Mouse (Mus musculus) layer of hippocampus, adult 9-11 months (tissue): ENCODE data around the gene Syt8.

Experiments
- DNase-seq: peaks from one replicate; pipeline ENCODE4 v3.0.0; 2022

The Syt8 gene

DNA sequence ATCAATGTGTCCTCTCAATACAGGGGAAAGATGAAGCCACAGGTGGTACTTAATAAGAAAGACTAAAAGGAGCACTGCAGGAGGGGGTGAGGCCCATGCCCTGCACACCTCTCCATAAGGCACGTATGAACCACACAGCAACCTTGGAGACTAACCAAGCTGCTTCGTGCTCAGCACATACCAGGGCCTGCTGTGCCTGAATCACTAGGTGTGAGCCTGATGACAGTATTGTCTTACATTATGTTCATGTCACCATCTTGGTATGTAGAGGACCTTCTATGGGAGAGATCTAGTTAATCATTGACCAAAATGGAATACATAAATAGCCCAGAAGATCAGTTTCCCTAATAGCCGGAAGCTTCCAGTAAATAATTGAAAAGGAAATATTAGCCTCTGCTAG, 25.0 kb upstream of the Syt8 start:
- no peak for DNase-seq

DNA sequence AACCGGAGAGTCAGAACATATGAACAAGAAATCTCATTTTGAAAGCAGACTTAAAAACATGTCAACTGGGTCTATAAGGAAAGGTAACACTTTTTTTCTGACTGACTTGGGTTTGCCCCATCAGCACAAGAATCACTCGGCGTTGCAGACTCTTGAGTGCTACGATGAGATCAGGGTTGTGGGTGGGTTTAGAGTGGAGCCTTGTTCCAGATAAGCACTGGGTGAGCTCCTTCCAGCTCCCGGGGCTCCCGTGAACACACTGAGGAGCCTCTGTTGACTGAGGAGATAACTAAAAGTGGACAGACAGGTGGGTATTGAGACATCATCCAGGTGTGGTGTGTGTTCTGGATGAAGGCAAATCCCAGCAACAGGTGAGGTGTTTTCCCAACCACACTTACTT, 21.4 kb upstream of the Syt8 start:
- no peak for DNase-seq

DNA sequence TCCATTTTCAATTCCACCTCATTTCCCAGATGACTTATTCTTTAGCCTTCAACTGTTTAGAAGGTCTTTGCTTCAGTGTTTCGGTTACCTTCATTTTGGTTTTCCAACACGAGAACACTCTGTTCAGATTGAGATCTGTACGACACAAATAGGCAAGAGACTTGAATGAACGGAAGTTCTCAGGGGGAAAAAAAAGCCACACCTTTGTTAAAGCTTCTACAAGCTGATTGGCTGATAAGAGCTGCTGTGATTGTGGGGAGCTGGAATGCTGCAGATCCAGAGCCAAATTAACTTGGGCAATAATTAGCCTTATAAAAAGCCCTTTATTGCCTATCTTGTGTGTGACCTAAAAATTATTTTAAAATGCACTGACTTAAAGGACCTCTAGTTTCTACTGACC, 19.3 kb upstream of the Syt8 start:
- DNase-seq, result no peak

DNA sequence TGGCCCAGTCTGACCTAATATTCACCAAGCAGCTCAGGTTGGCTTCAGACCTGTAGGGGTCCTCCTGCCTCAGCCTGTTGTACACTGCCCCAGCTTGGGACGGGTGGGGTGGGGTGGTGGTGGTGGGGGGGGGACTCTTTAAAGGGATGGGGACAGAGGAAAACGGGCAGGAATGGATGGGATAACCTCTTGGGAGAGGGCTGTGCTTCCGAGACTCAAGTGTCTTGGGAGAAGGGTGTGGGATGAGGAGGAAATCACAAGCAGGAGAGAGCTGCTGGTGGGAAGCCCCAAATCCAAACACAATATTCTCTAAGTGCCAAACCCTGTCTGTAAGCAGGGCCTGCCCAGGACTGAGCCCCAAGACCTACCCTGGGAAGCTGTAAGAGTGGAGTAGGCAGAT, 18.4 kb upstream of the Syt8 start:
- DNase-seq, result no peak

DNA sequence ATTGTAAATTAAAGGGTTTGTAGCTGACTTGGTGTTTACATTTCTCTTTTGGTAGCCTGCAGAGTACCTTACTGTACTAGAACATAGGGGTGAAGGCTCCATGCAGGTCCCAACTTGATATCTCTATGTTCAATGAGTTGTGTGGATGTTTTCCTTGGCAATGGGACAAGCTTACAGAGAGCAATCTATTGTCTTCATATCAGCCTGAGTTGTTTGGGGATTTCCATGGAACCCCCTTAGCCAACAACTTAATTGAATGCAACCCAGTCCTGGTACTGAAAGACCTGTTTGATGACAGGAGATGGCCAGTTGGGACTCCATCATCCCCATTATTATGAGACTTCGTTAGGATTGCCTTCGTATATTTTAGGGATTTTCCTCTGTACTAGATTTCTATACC, 16.6 kb upstream of the Syt8 start:
- no peak for DNase-seq

DNA sequence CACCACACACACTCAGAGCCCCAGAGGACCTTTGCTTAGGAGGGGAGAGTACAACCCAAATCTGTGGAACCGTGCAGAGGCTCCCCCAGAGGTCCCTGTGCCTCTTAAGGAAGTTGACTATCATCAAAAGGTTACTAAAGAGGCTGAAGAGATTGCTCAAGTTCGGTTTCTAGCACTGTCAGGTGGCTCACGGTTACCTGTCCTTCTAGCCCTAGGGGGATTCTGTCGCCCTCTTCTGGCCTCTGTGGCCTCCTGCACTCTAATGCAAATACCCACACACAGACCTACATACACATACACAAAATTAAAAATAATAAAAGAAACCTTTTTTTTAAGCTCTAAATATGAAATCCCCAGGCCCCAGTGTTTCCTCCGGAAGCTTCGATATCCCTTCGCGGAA, 16.0 kb upstream of the Syt8 start:
- DNase-seq, result no peak

DNA sequence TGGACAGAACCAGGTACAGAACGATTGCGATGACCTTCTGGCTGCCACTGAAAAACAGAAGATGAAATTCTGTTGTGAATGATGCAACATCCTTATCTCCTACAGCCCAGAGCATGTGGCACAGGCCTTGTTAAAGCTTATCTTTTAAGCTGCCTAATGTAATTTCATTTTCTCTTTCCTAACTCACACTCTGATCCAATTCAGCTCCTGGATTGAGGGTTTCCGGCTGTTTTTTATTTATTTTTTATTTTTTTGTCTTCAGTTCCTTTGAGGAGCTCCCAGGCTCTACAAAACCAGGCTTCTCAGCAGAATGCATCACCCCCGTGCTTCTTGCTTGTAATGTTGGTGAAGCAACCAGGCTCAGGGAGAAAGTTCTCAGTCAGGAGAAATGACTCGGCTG, 14.8 kb upstream of the Syt8 start:
- no peak for DNase-seq

DNA sequence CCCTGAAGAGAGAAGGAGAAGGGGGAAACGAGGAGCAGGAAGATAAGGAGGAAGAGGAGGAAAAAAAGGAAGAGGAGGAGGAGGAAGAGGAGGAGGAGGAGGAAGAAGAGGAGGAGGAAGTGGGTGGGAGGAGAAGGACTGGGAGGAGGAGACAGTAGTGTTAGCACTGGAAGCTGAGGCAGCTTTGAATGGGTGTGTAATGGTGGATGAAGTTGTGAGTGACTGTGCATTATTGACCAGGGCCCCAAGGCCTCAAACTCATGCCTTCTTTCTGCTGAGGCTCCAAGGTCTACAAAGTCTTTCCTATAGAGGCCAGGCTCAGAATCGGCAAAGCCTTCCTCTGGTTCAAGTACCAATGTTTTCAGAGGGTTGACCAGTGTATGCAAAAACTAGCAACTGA, 12.8 kb upstream of the Syt8 start:
- DNase-seq, result no peak

DNA sequence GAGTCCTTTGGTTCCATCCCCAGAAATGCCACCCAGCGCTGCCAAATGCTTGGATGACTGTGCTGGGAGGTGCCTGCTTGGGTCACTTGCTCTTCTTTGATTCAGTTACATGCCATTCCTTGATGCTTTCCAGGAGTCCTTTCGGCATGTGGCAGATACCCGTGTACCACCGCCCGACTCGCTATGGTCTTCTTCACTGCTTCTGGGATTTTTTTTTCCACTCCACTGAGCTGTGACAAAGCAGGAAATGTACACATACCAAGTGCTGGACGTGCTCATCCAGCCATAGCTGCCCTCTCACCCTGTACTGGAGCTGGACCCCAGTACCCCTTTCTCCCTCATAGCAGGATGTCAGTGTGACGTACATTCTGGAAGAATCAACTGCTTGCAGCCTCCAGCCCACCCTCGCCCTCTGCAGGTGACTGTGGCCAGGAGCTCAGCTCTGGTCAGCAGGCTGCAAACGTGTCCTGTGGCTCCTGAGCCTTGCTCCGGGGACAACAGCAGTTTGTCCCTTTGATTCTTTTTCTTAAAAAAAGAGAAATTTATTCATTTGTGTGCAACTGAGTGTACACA, 8.9 kb upstream of the Syt8 start:
- no peak for DNase-seq

DNA sequence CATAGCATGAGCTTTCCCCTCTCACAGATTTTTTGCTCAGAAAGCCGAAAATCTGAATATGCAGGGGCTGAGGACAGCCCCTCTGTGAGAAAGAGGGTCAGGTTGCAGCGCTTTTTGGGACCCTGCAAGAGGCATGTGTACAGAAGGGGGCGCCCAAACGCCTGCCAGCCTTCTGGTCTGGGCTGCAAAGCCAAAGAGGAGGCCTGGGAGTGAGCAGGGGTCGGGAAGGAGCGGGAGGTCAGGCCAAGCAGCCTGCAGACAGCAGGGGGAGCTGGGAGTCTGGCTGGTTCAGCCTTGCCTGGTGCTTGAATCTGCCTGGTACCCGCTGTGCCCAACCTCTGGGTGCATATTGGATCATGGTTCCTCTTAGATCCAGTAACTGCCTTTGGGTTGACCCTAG, 6.4 kb upstream of the Syt8 start:
- no peak for DNase-seq

DNA sequence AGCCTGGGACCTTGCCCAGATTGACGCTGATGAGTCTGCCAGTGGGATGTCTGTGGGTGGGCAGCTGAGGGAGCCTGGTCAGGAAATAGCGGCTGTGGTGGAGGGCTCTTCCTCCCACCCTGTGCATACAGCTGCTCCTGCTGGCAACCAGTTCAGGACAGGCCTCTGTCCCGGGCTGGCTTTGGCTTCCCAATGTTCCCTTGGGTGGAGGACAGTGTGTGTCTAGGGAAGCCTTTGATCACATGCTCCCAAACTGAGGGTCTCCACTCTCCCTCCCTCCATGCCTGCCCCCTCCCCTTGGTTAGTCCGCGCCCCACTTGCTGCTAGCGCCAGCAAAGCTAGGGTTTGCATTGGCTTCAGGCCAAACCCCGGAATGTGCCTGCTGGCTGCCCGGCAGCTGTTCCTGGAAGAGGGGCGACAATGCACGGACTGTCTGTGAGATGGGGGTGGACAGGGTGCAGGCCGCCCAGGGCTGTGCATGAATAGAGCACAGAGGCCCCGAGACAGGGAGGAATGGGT, 4.4 kb upstream of the Syt8 start:
- no peak for DNase-seq

DNA sequence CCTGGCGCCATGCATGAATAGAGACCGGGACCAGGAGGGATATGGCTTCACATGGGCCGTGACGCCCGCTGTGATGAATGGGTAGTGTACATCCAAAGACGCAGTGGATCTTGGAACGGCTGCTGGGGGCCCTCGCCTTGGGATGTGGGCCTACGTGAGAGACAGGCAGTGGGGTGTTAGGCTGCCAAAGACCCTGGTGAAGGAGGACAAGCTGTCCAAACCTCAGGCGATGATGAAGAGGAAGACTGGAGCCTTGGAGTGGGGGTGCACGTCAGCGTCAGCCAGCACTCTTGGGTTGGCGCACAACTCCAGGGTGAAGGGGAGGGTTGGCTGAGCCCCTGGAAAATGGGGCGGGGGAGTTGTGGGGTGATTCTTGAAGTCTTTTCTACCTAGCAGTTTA, 3.5 kb upstream of the Syt8 start:
- no peak for DNase-seq

DNA sequence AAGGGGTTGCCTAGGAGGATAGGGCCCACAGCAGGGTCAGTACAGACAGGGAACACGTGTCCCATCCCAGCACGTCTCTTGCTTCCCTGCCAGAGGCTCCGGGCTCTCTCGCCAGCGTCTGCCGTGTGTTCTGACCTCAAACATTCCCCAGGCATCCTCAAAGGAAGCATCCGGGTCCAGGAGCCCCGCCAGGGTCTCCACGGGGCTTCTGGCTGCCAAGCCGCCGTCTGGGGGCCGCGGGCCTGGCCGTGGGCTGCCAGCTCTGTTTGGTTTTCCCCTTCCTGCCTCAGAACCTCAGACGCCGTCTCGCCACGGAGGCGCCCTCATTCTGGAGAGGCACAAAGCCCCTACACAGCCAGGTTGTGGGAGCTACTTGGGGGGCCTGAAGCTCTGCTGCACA, 1.0 kb upstream of the Syt8 start:
- DNase-seq, result no peak

DNA sequence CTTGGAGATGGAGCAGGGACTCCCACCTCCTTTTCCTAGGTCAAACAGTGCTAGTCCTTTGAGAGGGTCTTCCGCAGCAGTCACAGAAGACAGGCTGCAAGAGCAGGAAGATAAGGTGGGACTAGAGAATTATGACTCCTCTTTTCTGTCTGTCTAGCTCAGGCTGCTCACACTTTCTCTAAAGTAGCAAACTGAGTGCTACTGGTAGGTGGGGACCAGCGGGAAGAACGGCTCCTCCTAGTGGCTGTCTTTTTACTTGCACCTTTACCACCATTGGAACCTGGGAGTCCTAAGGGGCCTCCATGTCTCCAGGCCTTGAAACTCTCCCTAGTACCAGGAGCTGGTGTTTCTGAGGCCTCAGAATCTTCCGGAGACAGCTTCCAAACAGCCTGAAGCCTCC, 874 bp downstream of the Syt8 start:
- DNase-seq, result peak; percentile 62

DNA sequence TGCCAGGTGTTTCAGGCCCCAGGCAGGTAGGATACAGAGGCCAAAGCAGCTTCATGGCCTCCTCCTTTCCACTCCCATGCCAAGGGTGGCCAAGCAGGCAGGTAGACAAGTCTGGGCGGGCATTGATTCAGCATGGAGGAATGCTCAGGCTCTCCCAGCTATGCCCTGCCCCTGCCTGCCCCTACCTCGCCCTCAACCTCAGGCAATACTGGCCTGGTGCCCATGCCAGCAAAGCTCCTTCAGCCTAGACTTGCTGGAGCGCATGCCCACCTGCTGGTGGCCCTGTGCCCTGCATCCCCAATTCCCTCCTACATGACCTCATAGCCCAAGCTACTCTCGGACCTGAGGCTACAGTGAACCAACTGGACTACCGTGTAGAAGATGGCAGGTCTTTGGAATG, 2.7 kb downstream of the Syt8 start:
- DNase-seq, result no peak

DNA sequence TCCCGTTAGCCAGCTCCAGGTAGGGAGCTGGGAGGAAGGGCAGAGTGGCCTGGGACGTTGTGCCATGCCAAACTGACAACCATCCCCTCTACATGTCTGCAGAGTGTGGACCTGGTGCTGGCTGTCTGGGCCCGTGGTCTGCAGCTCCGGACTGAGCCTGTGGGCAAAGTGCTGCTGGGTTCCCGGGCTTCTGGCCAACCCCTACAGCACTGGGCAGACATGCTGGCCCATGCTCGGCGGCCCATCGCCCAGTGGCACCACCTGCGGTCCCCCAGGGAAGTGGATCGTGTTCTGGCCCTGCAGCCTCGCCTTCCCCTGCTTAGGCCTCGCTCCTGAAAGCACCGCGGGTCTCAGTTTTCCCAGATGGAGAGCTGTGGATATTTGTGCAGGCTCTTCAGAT, 5.3 kb downstream of the Syt8 start:
- no peak for DNase-seq

DNA sequence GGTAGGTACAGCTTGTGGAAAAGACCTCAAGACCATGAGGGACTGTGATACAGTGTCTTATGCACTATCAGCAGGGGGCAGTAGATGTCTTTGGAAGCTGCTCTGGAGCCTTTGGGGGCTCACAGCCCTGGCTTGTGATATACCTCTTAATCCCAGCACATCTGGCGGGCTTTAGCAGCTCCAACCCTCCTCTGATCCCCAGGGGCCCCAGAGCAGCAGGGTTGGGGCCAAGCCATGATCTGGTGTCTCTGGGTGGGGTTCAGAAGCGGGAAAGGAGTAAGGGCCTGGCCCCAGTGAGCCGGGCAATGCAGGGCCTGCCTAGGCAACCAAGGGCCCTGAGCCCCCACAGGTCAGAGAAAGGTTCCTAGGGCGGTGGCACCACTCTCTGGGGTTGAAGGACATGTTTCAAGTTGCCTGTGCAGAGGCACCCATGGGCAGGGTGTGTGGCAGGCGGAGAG, 6.0 kb downstream of the Syt8 start:
- DNase-seq, result no peak

DNA sequence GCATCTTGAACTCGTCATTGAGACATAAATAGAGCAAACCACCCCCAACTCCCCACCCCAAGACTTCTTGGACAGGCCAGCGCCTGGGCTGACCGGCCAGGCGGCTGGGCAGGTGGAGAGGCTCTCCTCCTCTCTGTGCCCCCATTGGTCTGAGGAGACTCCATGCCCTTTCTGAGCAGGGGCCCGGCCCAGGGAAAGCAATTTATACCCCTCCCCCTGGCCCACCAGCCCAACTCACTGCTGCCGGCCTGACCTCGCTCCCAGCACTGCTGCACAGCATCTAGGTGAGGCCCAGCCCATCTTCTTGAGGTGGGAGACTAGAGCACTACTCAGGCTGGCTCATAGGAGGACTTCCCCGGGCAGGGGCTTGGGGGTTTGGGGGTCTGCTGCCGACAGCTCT, 6.9 kb downstream of the Syt8 start, which contains the start of gene Tnni2:
TSS of gene Tnni2 (plus strand) at position 224 of the 400 bp plus-strand sequence.
- no peak for DNase-seq

DNA sequence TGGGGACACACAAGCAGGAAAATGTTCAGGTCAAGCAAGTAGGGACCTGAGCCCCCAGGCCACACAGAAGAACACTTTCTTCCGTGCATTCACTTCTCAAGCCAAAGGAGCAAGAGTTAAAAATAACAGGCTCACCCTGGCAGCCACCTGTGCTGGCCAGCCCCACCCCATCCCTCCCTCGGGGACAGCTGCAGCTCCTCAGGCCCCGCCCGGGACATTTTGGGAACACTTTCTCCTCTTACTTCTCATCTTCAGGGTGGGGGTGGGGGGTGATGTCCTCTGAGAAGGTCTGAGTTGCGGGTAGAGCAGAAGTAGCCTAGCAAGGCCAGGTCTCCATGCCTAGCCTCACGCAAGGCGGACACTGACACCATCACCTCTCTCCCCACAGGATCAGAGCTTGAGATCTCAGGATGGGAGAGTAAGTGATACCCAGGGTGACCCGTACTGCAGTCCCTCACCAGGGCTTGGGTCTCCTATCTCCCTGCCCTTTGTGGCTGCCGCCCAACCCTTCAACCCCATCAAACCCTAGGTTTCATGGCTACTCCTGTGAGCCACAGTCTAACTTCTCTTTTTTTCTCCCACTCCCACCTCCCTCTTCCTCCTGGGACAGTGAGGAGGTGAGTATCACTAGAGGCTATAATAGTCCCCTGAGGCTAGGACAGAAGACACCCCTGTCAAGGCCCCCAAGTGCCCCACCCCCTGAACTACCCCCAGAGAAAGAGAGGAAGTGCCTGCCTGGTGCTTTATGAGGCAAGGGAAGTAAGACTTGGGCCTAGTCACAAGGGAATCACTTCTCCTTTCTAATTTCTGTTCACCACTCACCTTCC, 7.6 kb downstream of the Syt8 start:
- DNase-seq, result peak; percentile 54

DNA sequence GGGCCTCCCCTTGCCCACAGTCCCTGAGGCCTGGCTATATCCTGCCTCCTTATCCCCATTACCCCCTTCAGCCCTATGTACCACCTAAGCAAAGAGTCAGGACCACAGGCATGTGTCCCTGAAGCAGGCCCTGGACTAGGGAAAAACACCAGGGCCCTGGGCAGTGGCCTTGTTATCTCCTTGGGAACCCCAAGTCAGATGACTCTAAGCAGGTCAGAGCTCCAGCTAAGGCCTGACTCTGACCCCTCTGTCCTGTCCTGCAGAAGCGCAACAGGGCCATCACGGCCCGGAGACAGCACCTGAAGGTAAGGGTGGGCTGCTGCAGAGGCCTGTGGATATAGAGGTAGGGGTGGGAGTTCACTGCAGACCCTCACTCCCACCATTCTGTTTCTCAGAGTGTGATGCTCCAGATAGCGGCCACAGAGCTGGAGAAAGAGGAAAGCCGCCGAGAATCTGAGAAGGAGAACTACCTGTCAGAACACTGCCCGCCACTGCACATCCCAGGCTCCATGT, 8.3 kb downstream of the Syt8 start:
- no peak for DNase-seq

DNA sequence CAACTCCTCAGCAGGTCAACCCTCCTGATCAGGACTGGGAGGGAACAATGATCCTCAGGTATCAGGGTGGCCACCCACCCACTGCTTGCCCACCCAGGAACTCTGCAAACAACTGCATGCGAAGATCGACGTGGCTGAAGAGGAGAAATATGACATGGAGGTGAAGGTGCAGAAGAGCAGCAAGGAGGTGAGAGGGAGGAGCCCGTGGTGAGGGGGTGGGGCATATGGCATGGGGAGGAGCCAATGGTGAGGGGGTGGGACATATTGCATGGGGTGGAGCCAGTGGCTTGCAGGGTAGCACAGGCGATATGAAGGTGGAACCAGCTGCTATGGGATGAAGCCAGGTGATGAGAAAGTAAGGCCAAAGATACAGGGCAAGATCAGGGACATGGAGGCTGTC, 8.8 kb downstream of the Syt8 start:
- DNase-seq, result no peak

DNA sequence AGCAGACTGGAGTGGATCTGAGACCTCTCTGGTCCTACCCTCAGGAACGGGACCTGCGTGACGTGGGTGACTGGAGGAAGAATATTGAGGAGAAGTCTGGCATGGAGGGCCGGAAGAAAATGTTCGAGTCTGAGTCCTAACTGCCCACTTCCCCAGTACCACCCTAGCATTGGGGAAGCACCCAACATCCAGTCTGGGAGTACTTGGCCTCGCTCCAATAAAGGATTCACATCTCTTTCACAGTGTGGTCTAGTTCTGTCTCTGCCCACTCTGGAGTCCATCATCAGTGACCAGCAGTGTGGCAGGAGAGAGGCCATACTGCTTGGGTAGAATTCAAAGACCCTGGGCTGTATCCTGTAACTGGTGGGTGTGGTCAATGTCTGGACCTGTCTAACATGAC, 9.5 kb downstream of the Syt8 start:
- DNase-seq, result no peak

DNA sequence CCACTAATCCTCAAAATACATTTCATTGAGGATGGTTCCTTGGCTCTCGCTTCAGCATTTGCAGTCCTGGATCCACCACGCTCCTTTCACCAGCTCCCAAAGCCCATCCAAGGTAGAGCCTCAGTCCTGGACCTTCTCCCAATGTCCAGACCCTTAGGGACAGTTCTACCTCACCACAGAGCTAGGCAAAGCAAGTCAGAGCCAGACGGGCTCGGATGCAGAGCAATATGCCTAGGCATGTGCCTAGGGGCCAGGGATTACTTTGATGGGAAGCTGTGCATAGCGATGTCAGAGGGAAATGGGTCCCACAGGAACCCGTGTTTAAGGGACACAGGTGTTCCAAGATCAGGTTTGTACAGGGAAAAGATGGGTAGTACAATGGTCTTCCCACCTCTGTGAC, 10.7 kb downstream of the Syt8 start:
- DNase-seq, result no peak

DNA sequence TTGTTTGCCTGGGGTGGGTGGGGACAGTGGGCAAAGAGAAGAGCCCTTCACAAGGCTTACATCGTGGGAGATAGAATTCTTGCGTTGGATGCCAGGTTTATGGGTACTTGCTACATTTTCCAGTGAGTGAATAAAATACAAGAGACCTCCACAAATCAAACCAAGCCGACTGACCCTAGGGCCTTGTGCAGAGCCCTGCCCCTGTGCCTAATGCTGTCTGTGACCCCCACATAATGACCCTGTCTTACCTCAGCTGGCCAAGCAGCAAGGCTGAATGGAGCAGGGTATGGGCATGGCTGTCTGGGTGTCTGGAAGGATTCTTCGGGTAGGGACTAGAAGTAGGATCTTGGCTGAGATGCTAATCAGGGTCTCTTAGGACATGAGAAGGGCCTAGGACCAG, 11.6 kb downstream of the Syt8 start:
- DNase-seq, result no peak
